Mouse (Mus musculus): ENCODE measurements around the gene Rnf44. TPM values are rescaled to one million over a fixed set of nuclear protein-coding genes. Genes with fewer than 3 reads are reported as not detected.

The Rnf44 gene
- polyA plus RNA-seq, 1 experiment from 2014 or later, result 49.4 TPM

- 80% methylated on average over 17 of the region's 17 CpGs for WGBS
- H3K4me3 ChIP-seq (ENCODE audit: low read length), result no peak overlapping the region
- peaks cover 8% of the 10 kb centered on the region for H3K4me1 ChIP-seq (replicated peaks; ENCODE audit: control insufficient read depth, insufficient read depth, low read length)
- H3K27me3 ChIP-seq (ENCODE audit: control insufficient read depth, insufficient read depth, low read depth, low read length), result no peaks in the 10 kb centered on the region
- H3K27ac ChIP-seq (ENCODE audit: low read length), result no peak overlapping the region
- H3K9me3 ChIP-seq (ENCODE audit: control insufficient read depth, low read length), result no peaks in the 10 kb centered on the region
- ATAC-seq (ENCODE audit: low read depth), result no peak
- H3K9ac ChIP-seq (ENCODE audit: low read length), result no peak overlapping the region
- H3K36me3 ChIP-seq (ENCODE audit: control insufficient read depth, insufficient read depth, low read length), result peaks cover 42% of the 10 kb centered on the region
- H3K4me2 ChIP-seq (ENCODE audit: low read depth, low read length), result no peak overlapping the region
Measured at GRCm38 (mm10) chr13:54680184-54680853, 13.4 kb downstream of the Rnf44 start.

DNA sequence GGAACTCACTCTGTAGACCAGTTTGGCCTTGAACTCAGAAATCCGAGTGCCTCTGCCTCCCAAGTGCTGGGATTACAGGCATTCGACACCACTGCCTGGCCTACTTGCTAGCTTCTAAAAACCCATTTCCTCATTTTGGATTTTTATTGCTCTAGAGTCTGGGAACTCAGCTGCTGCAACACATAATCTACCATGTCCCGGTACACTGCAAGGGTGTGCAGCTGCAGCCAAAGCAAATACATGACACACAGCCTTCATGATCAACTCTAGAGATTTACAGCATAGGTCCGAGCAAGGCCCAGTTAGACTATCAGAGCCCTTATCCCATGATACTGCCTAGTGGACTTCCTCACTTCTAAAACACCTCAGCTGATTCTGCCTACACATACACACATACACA is 15.4 kb downstream of the Rnf44 start:
- no peaks in the 10 kb centered on the region for H3K4me1 ChIP-seq (replicated peaks; ENCODE audit: control insufficient read depth, insufficient read depth, low read length)
- no peaks in the 10 kb centered on the region for H3K27me3 ChIP-seq (ENCODE audit: control insufficient read depth, insufficient read depth, low read depth, low read length)
- H3K4me3 ChIP-seq (ENCODE audit: low read length), result no peak overlapping the region
- ATAC-seq (ENCODE audit: low read depth), result no peak
- no peak overlapping the region for H3K4me2 ChIP-seq (ENCODE audit: low read depth, low read length)
- no peak overlapping the region for H3K9ac ChIP-seq (ENCODE audit: low read length)
- H3K9me3 ChIP-seq (ENCODE audit: control insufficient read depth, low read length), result no peaks in the 10 kb centered on the region
- peaks cover 36% of the 10 kb centered on the region for H3K36me3 ChIP-seq (ENCODE audit: control insufficient read depth, insufficient read depth, low read length)
- no peak overlapping the region for H3K27ac ChIP-seq (ENCODE audit: low read length)
- 67% methylated on average over 4 of the region's 4 CpGs for WGBS

GRCm38 (mm10) chr13:54675895-54676590 is 17.7 kb downstream of the Rnf44 start:
- 48% methylated on average over 11 of the region's 11 CpGs for WGBS
- H3K4me2 ChIP-seq (ENCODE audit: low read depth, low read length), result no peak overlapping the region
- H3K27ac ChIP-seq (ENCODE audit: low read length), result peak overlapping the region; percentile 36
- H3K4me1 ChIP-seq (replicated peaks; ENCODE audit: control insufficient read depth, insufficient read depth, low read length), result no peaks in the 10 kb centered on the region
- no peak overlapping the region for H3K4me3 ChIP-seq (ENCODE audit: low read length)
- no peak overlapping the region for H3K9ac ChIP-seq (ENCODE audit: low read length)
- no peaks in the 10 kb centered on the region for H3K27me3 ChIP-seq (ENCODE audit: control insufficient read depth, insufficient read depth, low read depth, low read length)
- peaks cover 17% of the 10 kb centered on the region for H3K36me3 ChIP-seq (ENCODE audit: control insufficient read depth, insufficient read depth, low read length)
- H3K9me3 ChIP-seq (ENCODE audit: control insufficient read depth, low read length), result no peaks in the 10 kb centered on the region
- peak; percentile 73 for ATAC-seq (ENCODE audit: low read depth)

- H3K9ac ChIP-seq (ENCODE audit: low read length), result no peak overlapping the region
- no peaks in the 10 kb centered on the region for H3K27me3 ChIP-seq (ENCODE audit: control insufficient read depth, insufficient read depth, low read depth, low read length)
- no peak overlapping the region for H3K27ac ChIP-seq (ENCODE audit: low read length)
- 0 out of 2 replicates have a peak, but pooled peaks cover 3% of the 10 kb centered on the region for H3K36me3 ChIP-seq (ENCODE audit: control insufficient read depth, insufficient read depth, low read length)
- H3K4me2 ChIP-seq (ENCODE audit: low read depth, low read length), result no peak overlapping the region
- H3K4me1 ChIP-seq (replicated peaks; ENCODE audit: control insufficient read depth, insufficient read depth, low read length), result no peaks in the 10 kb centered on the region
- H3K4me3 ChIP-seq (ENCODE audit: low read length), result no peak overlapping the region
- no peak for ATAC-seq (ENCODE audit: low read depth)
- no peaks in the 10 kb centered on the region for H3K9me3 ChIP-seq (ENCODE audit: control insufficient read depth, low read length)
- WGBS, result 53% methylated on average over 2 of the region's 2 CpGs
Measured at GRCm38 (mm10) chr13:54670491-54670890, 23.2 kb downstream of the Rnf44 start.

DNA sequence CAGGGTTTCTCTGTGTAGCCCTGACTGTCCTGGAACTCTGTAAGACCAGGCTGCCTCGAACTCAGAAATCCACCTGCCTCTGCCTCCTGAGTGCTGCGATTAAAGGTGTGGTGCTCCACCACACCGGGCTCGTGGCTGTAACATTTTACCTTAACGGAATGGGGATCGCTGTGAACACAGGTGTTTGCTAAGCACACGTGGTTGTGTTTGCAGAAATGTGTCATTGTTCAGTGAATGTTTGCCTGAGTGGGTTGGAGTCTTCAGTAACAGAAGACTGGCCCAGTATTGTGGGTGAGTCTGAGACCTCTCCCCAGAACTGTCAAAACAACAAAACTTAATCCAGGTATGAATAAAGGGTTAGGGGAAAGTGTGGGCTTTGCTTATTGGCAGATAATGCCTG is 28.6 kb downstream of the Rnf44 start:
- ATAC-seq (ENCODE audit: low read depth), result no peak
- Histone ChIP-seq H3K27me3 (ENCODE audit: control insufficient read depth, insufficient read depth, low read depth, low read length) (no peaks in the 10 kb centered on the region), H3K9me3 (ENCODE audit: control insufficient read depth, low read length) (no peaks in the 10 kb centered on the region), H3K27ac (ENCODE audit: low read length) (no peak overlapping the region), H3K9ac (ENCODE audit: low read length) (no peak overlapping the region), H3K4me2 (ENCODE audit: low read depth, low read length) (no peak overlapping the region), H3K4me1 (replicated peaks; ENCODE audit: control insufficient read depth, insufficient read depth, low read length) (no peaks in the 10 kb centered on the region), H3K4me3 (ENCODE audit: low read length) (no peak overlapping the region), H3K36me3 (ENCODE audit: control insufficient read depth, insufficient read depth, low read length) (peaks cover 24% of the 10 kb centered on the region)
- WGBS, result 71% methylated on average over 7 of the region's 7 CpGs

GRCm38 (mm10) chr13:54664509-54664908 is 29.2 kb downstream of the Rnf44 start:
- no peaks in the 10 kb centered on the region for H3K4me1 ChIP-seq (replicated peaks; ENCODE audit: control insufficient read depth, insufficient read depth, low read length)
- H3K4me2 ChIP-seq (ENCODE audit: low read depth, low read length), result no peak overlapping the region
- H3K27me3 ChIP-seq (ENCODE audit: control insufficient read depth, insufficient read depth, low read depth, low read length), result no peaks in the 10 kb centered on the region
- ATAC-seq (ENCODE audit: low read depth), result no peak
- WGBS, result 80% methylated on average over 1 of the region's 1 CpGs
- H3K36me3 ChIP-seq (ENCODE audit: control insufficient read depth, insufficient read depth, low read length), result peaks cover 24% of the 10 kb centered on the region
- no peaks in the 10 kb centered on the region for H3K9me3 ChIP-seq (ENCODE audit: control insufficient read depth, low read length)
- no peak overlapping the region for H3K4me3 ChIP-seq (ENCODE audit: low read length)
- H3K27ac ChIP-seq (ENCODE audit: low read length), result no peak overlapping the region
- no peak overlapping the region for H3K9ac ChIP-seq (ENCODE audit: low read length)

DNA sequence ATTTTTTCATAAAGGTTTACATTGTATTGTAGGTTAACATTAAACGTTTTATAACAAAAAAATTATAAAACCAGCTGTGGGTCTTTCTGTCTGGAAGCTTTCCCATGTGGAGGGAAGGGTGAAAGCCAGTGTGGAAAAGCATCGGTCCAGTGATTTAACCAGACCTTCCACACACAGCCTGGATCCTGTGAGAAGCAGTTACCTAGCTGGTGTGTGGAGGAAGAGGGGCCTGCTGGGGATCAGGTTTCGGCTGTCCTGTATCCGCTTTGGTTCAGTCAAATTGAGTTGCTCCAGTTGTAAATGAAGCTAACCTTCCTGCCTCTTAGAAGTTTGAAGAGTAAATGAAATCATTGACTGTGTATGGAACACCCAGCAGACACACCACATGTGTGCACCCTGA is 29.7 kb downstream of the Rnf44 start:
- Histone ChIP-seq H3K27me3 (ENCODE audit: control insufficient read depth, insufficient read depth, low read depth, low read length) (no peaks in the 10 kb centered on the region), H3K4me1 (replicated peaks; ENCODE audit: control insufficient read depth, insufficient read depth, low read length) (no peaks in the 10 kb centered on the region), H3K4me2 (ENCODE audit: low read depth, low read length) (no peak overlapping the region), H3K27ac (ENCODE audit: low read length) (no peak overlapping the region), H3K36me3 (ENCODE audit: control insufficient read depth, insufficient read depth, low read length) (peaks cover 24% of the 10 kb centered on the region), H3K4me3 (ENCODE audit: low read length) (no peak overlapping the region), H3K9me3 (ENCODE audit: control insufficient read depth, low read length) (no peaks in the 10 kb centered on the region), H3K9ac (ENCODE audit: low read length) (no peak overlapping the region)
- no peak for ATAC-seq (ENCODE audit: low read depth)
- WGBS, result 71% methylated on average over 4 of the region's 4 CpGs

- Histone ChIP-seq H3K36me3 (ENCODE audit: control insufficient read depth, insufficient read depth, low read length) (peaks cover 42% of the 10 kb centered on the region), H3K27me3 (ENCODE audit: control insufficient read depth, insufficient read depth, low read depth, low read length) (no peaks in the 10 kb centered on the region), H3K27ac (ENCODE audit: low read length) (no peak overlapping the region), H3K4me3 (ENCODE audit: low read length) (no peak overlapping the region), H3K9me3 (ENCODE audit: control insufficient read depth, low read length) (no peaks in the 10 kb centered on the region), H3K4me1 (replicated peaks; ENCODE audit: control insufficient read depth, insufficient read depth, low read length) (no peaks in the 10 kb centered on the region), H3K4me2 (ENCODE audit: low read depth, low read length) (no peak overlapping the region), H3K9ac (ENCODE audit: low read length) (no peak overlapping the region)
- 73% methylated on average over 12 of the region's 12 CpGs for WGBS
- ATAC-seq (ENCODE audit: low read depth), result no peak
Measured at GRCm38 (mm10) chr13:54661358-54661757, 32.3 kb downstream of the Rnf44 start.

GRCm38 (mm10) chr13:54660877-54661276 is 32.8 kb downstream of the Rnf44 start:
- WGBS, result 54% methylated on average over 5 of the region's 5 CpGs
- Histone ChIP-seq H3K4me3 (ENCODE audit: low read length) (no peak overlapping the region), H3K9ac (ENCODE audit: low read length) (no peak overlapping the region), H3K27me3 (ENCODE audit: control insufficient read depth, insufficient read depth, low read depth, low read length) (no peaks in the 10 kb centered on the region), H3K4me1 (replicated peaks; ENCODE audit: control insufficient read depth, insufficient read depth, low read length) (no peaks in the 10 kb centered on the region), H3K4me2 (ENCODE audit: low read depth, low read length) (no peak overlapping the region), H3K27ac (ENCODE audit: low read length) (no peak overlapping the region), H3K36me3 (ENCODE audit: control insufficient read depth, insufficient read depth, low read length) (peaks cover 43% of the 10 kb centered on the region), H3K9me3 (ENCODE audit: control insufficient read depth, low read length) (no peaks in the 10 kb centered on the region)
- no peak for ATAC-seq (ENCODE audit: low read depth)
